Mouse (Mus musculus): Measurements from ENCODE around the gene Odf2l. TPM values are rescaled to one million over a fixed set of nuclear protein-coding genes. Genes with fewer than 3 reads are reported as not detected.

Odf2l gene
- polyA plus RNA-seq, 1 experiment from 2014 or later = 8.8 TPM

DNA sequence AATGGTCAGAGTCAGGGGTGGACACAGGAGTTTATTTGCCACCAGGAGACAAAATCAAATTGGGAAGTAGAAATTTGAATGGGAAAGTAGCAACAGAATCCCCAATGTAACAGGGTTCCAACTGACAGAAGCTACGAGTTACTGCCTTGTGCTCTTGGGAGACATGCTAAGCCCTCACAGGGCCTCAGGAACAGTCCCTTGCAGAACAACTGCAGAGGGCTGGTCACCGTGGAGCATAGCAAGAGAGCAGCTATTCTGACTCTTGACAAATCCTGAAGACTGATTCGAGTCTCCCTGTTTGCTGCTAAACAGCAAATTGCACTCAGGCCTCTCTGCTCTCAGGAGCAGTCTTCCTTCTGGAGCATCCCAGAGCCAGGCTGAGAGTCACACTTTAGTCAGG, 40.1 kb downstream of the Odf2l start:
- no peak overlapping the region for H3K4me3 ChIP-seq (ENCODE audit: low read depth, low read length)
- WGBS = 89% methylated on average over 3 of the region's 3 CpGs
- H3K36me3 ChIP-seq (ENCODE audit: control insufficient read depth, insufficient read depth, low read length) = no peaks in the 10 kb centered on the region
- ATAC-seq (ENCODE audit: low FRiP score, low TSS enrichment) (no peak), DNase-seq (ENCODE audit: low spot score) (no peak)
- H3K27ac ChIP-seq (replicated peaks) = no peak overlapping the region
- H3K4me1 ChIP-seq (replicated peaks; ENCODE audit: control insufficient read depth, insufficient read depth) = no peaks in the 10 kb centered on the region
- TF ChIP-seq CTCF (IDR thresholded peaks at IDR 0.05; ENCODE audit: low read depth) (no peak), EP300 (optimal IDR thresholded peaks at IDR 0.05) (no peak)
- no peak overlapping the region for H3K4me2 ChIP-seq (replicated peaks; ENCODE audit: low read depth)
- H3K9me3 ChIP-seq (ENCODE audit: control insufficient read depth, low read length) = no peaks in the 10 kb centered on the region
- no peak overlapping the region for H3K9ac ChIP-seq (ENCODE audit: low read length)
- H3K27me3 ChIP-seq (ENCODE audit: control insufficient read depth, insufficient read depth, low read length) = no peaks in the 10 kb centered on the region

DNA sequence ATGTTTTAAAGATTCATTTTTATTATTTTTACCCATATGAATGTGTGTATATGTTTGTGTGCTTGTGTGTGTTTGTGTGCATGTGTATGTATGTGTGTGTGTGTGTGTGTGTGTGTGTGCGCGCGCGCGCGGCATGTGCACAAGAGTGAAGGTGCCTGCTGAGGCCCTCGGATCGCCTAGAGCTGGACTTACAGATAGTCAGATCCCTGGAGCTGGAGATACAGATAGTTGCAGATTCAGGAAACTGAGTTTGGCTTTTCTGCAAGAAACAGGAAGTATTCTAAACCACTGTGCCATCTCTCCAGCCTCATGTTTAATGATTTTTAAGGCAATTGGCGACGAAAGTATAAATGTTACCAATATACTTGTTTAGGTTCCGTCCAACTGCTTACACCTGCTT, 48.4 kb downstream of the Odf2l start:
- TF ChIP-seq EP300 (optimal IDR thresholded peaks at IDR 0.05) = no peak
- no peak for TF ChIP-seq CTCF (IDR thresholded peaks at IDR 0.05; ENCODE audit: low read depth)
- H3K9ac ChIP-seq (ENCODE audit: low read length) = no peak overlapping the region
- ATAC-seq (ENCODE audit: low FRiP score, low TSS enrichment) = no peak
- no peak for DNase-seq (ENCODE audit: low spot score)
- no peaks in the 10 kb centered on the region for H3K4me1 ChIP-seq (replicated peaks; ENCODE audit: control insufficient read depth, insufficient read depth)
- H3K27ac ChIP-seq (replicated peaks) = no peak overlapping the region
- no peak overlapping the region for H3K4me2 ChIP-seq (replicated peaks; ENCODE audit: low read depth)
- H3K4me3 ChIP-seq (ENCODE audit: low read depth, low read length) = no peak overlapping the region
- 90% methylated on average over 11 of the region's 11 CpGs for WGBS
- no peaks in the 10 kb centered on the region for H3K9me3 ChIP-seq (ENCODE audit: control insufficient read depth, low read length)
- no peaks in the 10 kb centered on the region for H3K27me3 ChIP-seq (ENCODE audit: control insufficient read depth, insufficient read depth, low read length)
- no peaks in the 10 kb centered on the region for H3K36me3 ChIP-seq (ENCODE audit: control insufficient read depth, insufficient read depth, low read length)

- no peak overlapping the region for H3K27ac ChIP-seq (replicated peaks)
- no peak for DNase-seq (ENCODE audit: low spot score)
- no peaks in the 10 kb centered on the region for H3K36me3 ChIP-seq (ENCODE audit: control insufficient read depth, insufficient read depth, low read length)
- H3K4me2 ChIP-seq (replicated peaks; ENCODE audit: low read depth) = no peak overlapping the region
- H3K9ac ChIP-seq (ENCODE audit: low read length) = no peak overlapping the region
- ATAC-seq (ENCODE audit: low FRiP score, low TSS enrichment) = no peak
- H3K9me3 ChIP-seq (ENCODE audit: control insufficient read depth, low read length) = no peaks in the 10 kb centered on the region
- no peak for TF ChIP-seq EP300 (optimal IDR thresholded peaks at IDR 0.05)
- no peak for TF ChIP-seq CTCF (IDR thresholded peaks at IDR 0.05; ENCODE audit: low read depth)
- H3K4me3 ChIP-seq (ENCODE audit: low read depth, low read length) = no peak overlapping the region
- H3K4me1 ChIP-seq (replicated peaks; ENCODE audit: control insufficient read depth, insufficient read depth) = no peaks in the 10 kb centered on the region
- 52% methylated on average over 5 of the region's 5 CpGs for WGBS
- H3K27me3 ChIP-seq (ENCODE audit: control insufficient read depth, insufficient read depth, low read length) = no peaks in the 10 kb centered on the region
Observed at GRCm38 (mm10) chr3:145167766-145168165, 49.4 kb downstream of the Odf2l start.

DNA sequence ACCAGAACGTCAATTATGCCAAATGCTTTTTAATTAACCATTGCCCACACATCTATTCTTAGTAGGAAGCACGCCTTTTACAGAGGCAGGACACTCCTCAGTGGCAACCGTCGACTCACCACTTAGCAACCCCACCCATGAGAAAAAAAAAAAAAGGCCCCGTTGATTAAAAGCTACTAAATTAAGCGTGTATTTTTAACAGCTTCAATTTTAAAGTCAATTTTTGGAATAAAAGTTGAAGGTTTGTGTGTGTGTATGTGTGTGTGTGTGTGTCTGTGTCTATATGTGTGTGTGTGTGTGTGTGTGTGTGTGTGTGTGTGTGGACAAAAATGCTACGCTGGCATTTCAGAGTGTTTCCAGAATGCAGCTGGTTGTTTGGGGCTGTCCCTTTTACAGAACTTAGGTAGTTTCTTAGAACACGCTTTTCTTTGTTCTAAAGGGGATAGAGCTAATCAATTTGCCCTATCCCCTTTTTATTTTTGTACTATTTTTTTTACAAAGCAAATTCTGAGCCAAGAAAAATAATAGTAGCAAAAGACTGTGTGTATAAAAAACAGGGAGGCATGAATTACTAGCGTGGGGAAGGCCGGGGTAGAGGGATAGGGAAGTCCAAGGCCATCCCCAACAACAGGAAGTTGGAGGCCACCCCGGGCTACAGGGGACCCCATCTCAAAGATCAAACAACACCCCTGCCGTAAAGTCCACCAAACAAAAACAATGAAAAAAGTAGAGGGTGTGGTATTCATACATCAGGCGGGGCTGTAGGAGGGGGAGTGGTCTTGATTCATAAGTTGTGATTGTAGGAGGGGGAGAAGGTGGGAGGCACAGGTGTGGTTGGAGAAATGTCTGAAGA, 50.7 kb downstream of the Odf2l start:
- H3K27ac ChIP-seq (replicated peaks) = no peak overlapping the region
- no peak for TF ChIP-seq CTCF (IDR thresholded peaks at IDR 0.05; ENCODE audit: low read depth)
- TF ChIP-seq EP300 (optimal IDR thresholded peaks at IDR 0.05) = no peak
- ATAC-seq (ENCODE audit: low FRiP score, low TSS enrichment) = no peak
- no peak overlapping the region for H3K4me3 ChIP-seq (ENCODE audit: low read depth, low read length)
- 70% methylated on average over 13 of the region's 13 CpGs for WGBS
- no peak overlapping the region for H3K4me2 ChIP-seq (replicated peaks; ENCODE audit: low read depth)
- no peak overlapping the region for H3K9ac ChIP-seq (ENCODE audit: low read length)
- no peaks in the 10 kb centered on the region for H3K36me3 ChIP-seq (ENCODE audit: control insufficient read depth, insufficient read depth, low read length)
- no peaks in the 10 kb centered on the region for H3K27me3 ChIP-seq (ENCODE audit: control insufficient read depth, insufficient read depth, low read length)
- H3K9me3 ChIP-seq (ENCODE audit: control insufficient read depth, low read length) = no peaks in the 10 kb centered on the region
- no peak for DNase-seq (ENCODE audit: low spot score)
- H3K4me1 ChIP-seq (replicated peaks; ENCODE audit: control insufficient read depth, insufficient read depth) = no peaks in the 10 kb centered on the region

- ATAC-seq (ENCODE audit: low FRiP score, low TSS enrichment) (no peak), DNase-seq (ENCODE audit: low spot score) (no peak)
Observed at GRCm38 (mm10) chr3:145170028-145170427, 51.6 kb downstream of the Odf2l start.

DNA sequence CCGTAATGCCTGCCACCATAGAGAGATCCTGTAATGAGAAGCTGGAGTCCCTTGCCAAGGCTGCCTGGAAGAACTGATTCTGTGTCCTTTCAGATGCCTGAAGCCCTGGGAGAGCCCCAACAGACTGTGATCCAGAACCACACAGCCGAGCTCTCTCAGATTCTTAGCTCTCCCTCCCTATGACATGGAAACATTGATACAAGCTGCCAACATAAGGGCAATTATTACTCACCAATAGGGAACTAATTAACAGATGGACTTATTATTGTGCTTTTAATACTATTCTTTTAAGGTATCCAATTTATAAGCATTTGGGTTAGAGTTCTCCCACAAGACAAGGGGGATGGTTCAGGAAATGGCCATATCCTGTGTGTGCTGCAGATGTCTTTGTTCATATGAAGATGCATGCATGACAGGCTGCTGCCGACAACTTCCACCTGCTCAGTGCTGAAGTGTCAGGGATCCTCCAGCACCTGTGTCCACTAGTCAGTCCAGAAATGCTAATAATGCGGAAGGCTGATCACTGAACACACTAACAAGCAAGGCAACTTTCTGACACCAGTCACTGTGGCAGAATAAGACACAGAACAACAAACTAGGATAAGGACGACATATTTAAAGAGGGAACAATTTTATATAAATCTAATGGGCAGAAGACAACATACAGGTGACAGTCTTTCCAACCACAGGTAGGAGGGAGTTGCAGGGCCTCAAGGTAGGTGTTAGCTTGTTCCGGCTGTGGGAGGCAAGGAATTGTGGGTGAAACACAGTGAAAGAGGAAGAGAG, 52.4 kb downstream of the Odf2l start:
- TF ChIP-seq EP300 (optimal IDR thresholded peaks at IDR 0.05) (no peak), CTCF (IDR thresholded peaks at IDR 0.05; ENCODE audit: low read depth) (no peak)
- H3K27ac ChIP-seq (replicated peaks) = no peak overlapping the region
- H3K4me2 ChIP-seq (replicated peaks; ENCODE audit: low read depth) = no peak overlapping the region
- no peaks in the 10 kb centered on the region for H3K9me3 ChIP-seq (ENCODE audit: control insufficient read depth, low read length)
- no peak overlapping the region for H3K4me3 ChIP-seq (ENCODE audit: low read depth, low read length)
- no peaks in the 10 kb centered on the region for H3K36me3 ChIP-seq (ENCODE audit: control insufficient read depth, insufficient read depth, low read length)
- ATAC-seq (ENCODE audit: low FRiP score, low TSS enrichment) (no peak), DNase-seq (ENCODE audit: low spot score) (no peak)
- 74% methylated on average over 6 of the region's 6 CpGs for WGBS
- H3K27me3 ChIP-seq (ENCODE audit: control insufficient read depth, insufficient read depth, low read length) = no peaks in the 10 kb centered on the region
- no peaks in the 10 kb centered on the region for H3K4me1 ChIP-seq (replicated peaks; ENCODE audit: control insufficient read depth, insufficient read depth)
- H3K9ac ChIP-seq (ENCODE audit: low read length) = no peak overlapping the region

More at GRCm38 (mm10) chr3:145170028-145170427, 51.6 kb downstream of the Odf2l start:
- TF ChIP-seq EP300 (optimal IDR thresholded peaks at IDR 0.05) (no peak), CTCF (IDR thresholded peaks at IDR 0.05; ENCODE audit: low read depth) (no peak)
- Histone ChIP-seq H3K9me3 (ENCODE audit: control insufficient read depth, low read length) (no peaks in the 10 kb centered on the region), H3K27me3 (ENCODE audit: control insufficient read depth, insufficient read depth, low read length) (no peaks in the 10 kb centered on the region), H3K4me1 (replicated peaks; ENCODE audit: control insufficient read depth, insufficient read depth) (no peaks in the 10 kb centered on the region), H3K36me3 (ENCODE audit: control insufficient read depth, insufficient read depth, low read length) (no peaks in the 10 kb centered on the region), H3K9ac (ENCODE audit: low read length) (no peak overlapping the region), H3K27ac (replicated peaks) (no peak overlapping the region), H3K4me3 (ENCODE audit: low read depth, low read length) (no peak overlapping the region), H3K4me2 (replicated peaks; ENCODE audit: low read depth) (no peak overlapping the region)
- 82% methylated on average over 4 of the region's 4 CpGs for WGBS
